Mouse (Mus musculus) limb, embryonic 15.5 days (tissue): Measurements from ENCODE around the gene Mfsd4a. TPM values are rescaled to one million over a fixed set of nuclear protein-coding genes. Genes with fewer than 3 reads are reported as not detected.

Source experiments
- ATAC-seq: fragments of 200-750 bp; cut with Nextera tagmentation; 2 replicates; pipeline ENCODE4 v1.8.0; 2017; ENCODE audit warnings: low read depth, moderate TSS enrichment; ENCODE audit not compliant: insufficient number of reproducible peaks, low FRiP score, low TSS enrichment
- H3K27ac ChIP-seq: fragments of 300-500 bp; sonication (generic); 2 replicates; pipeline ENCODE4 v1.5.1; 2015; ENCODE audit warnings: moderate library complexity, mild to moderate bottlenecking, inconsistent platforms
- H3K27me3 ChIP-seq: fragments of 300-500 bp; sonication (generic); 2 replicates; pipeline ENCODE4 v1.6.1; 2015; ENCODE audit warnings: inconsistent platforms
- H3K36me3 ChIP-seq: fragments of 300-500 bp; sonication (generic); 2 replicates; pipeline ENCODE4 v1.6.1; 2015; ENCODE audit warnings: inconsistent platforms
- H3K4me1 ChIP-seq: fragments of 300-500 bp; sonication (generic); 2 replicates; pipeline ENCODE4 v1.6.1; 2015; ENCODE audit warnings: inconsistent platforms
- H3K4me2 ChIP-seq: fragments of 300-500 bp; sonication (generic); 2 replicates; pipeline ENCODE4 v1.6.1; 2015; ENCODE audit warnings: mild to moderate bottlenecking, inconsistent platforms
- H3K4me3 ChIP-seq: fragments of 300-500 bp; sonication (generic); 2 replicates; pipeline ENCODE4 v1.5.1; 2015; ENCODE audit warnings: mild to moderate bottlenecking, inconsistent platforms
- H3K9ac ChIP-seq: fragments of 300-500 bp; sonication (generic); 2 replicates; pipeline ENCODE4 v1.6.1; 2015; ENCODE audit warnings: inconsistent platforms
- H3K9me3 ChIP-seq: fragments of 300-500 bp; sonication (generic); 2 replicates; pipeline ENCODE4 v1.6.1; 2016; ENCODE audit warnings: inconsistent platforms
- WGBS: fragments of 180-500 bp; shearing (Covaris S2); methylation state at CpG from one replicate; pipeline ENCODE4 v1.1.7; 2015; 5-methylcytosine and 5-hydroxymethylcytosine counted together
- polyA plus RNA-seq: library from polyadenylated mRNA; unstranded; fragments of >200 nt; fragmentation: Nextera tagmentation; extraction: Ambion mirVana; gene quantifications from 2 replicates; pipeline ENCODE4 v1.2.1, GENCODE M21; 2015

Gene Mfsd4a
- polyA plus RNA-seq, 1 experiment from 2014 or later: 14.7 TPM

- no peaks in the 10 kb centered on the region for H3K27me3 ChIP-seq
- H3K27ac ChIP-seq: no peak overlapping the region
- H3K9ac ChIP-seq: no peak overlapping the region
- no peaks in the 10 kb centered on the region for H3K9me3 ChIP-seq
- WGBS: 79% methylated on average over 5 of the region's 5 CpGs
- no peak overlapping the region for H3K4me3 ChIP-seq
- ATAC-seq: no peak
- H3K36me3 ChIP-seq: no peaks in the 10 kb centered on the region
- H3K4me2 ChIP-seq: no peak overlapping the region
- peaks cover 9% of the 10 kb centered on the region; the same call in 1 of the 2 replicates for H3K4me1 ChIP-seq
Measured at GRCm38 (mm10) chr1:131976886-131977285, 91.0 kb downstream of the Mfsd4a start.

- no peak overlapping the region for H3K4me3 ChIP-seq
- 76% methylated on average over 6 of the region's 6 CpGs for WGBS
- no peaks in the 10 kb centered on the region for H3K27me3 ChIP-seq
- no peak overlapping the region for H3K9ac ChIP-seq
- ATAC-seq: no peak
- H3K9me3 ChIP-seq: no peaks in the 10 kb centered on the region
- no peak overlapping the region for H3K4me2 ChIP-seq
- H3K36me3 ChIP-seq: no peaks in the 10 kb centered on the region
- peaks cover 20% of the 10 kb centered on the region for H3K4me1 ChIP-seq
- H3K27ac ChIP-seq: no peak overlapping the region
Measured at GRCm38 (mm10) chr1:131973991-131974390, 93.9 kb downstream of the Mfsd4a start.

Other genes with a start within 250 kb of the Mfsd4a start
- 16.4 and 18.8 TPM in 2 replicates for gene Slc41a1, start 240.6 kb downstream of the Mfsd4a start, polyA plus RNA-seq
- gene Rab29, start 200.8 kb downstream of the Mfsd4a start, polyA plus RNA-seq: 29.8 and 30.1 TPM in 2 replicates
- gene Nucks1, start 157.5 kb downstream of the Mfsd4a start, polyA plus RNA-seq: 57.1 and 68.4 TPM in 2 replicates
- 13.9 and 14.2 TPM in 2 replicates for gene Slc45a3, start 105.1 kb downstream of the Mfsd4a start, polyA plus RNA-seq
- 24.3 and 24.4 TPM in 2 replicates for gene Elk4, start 60.5 kb downstream of the Mfsd4a start, polyA plus RNA-seq
- 1.4 and 2.7 TPM in 2 replicates for gene Cdk18, start 71.6 kb upstream of the Mfsd4a start, polyA plus RNA-seq
- 0.29 and 0.56 TPM in 2 replicates for gene Lemd1, start 123.4 kb upstream of the Mfsd4a start, polyA plus RNA-seq
- 0.12 and 0.25 TPM in 2 replicates for gene AC124108.1, start 123.4 kb upstream of the Mfsd4a start, polyA plus RNA-seq
- not detected in 2 replicates for gene Gm10188, start 161.7 kb upstream of the Mfsd4a start, polyA plus RNA-seq
- 0.13 and 0.15 TPM in 2 replicates for gene Klhdc8a, start 230.6 kb upstream of the Mfsd4a start, polyA plus RNA-seq
- 6.9 and 8.2 TPM in 2 replicates for gene Nuak2, start 248.1 kb upstream of the Mfsd4a start, polyA plus RNA-seq